Mouse (Mus musculus) embryonic fibroblast, embryonic 13.5 days (primary cell): ENCODE measurements around the gene Adrb1.

Source experiments
- CTCF ChIP-seq: IDR thresholded peaks from 2 replicates; pipeline ENCODE4 v1.5.1; 2011; ENCODE audit warnings: mild to moderate bottlenecking, control low read depth, low read length, moderate library complexity, borderline replicate concordance; ENCODE audit not compliant: insufficient read depth
- POLR2A ChIP-seq: IDR thresholded peaks from 2 replicates; pipeline ENCODE4 v1.6.1; 2011; ENCODE audit warnings: low read depth, mild to moderate bottlenecking, control low read depth, low read length, moderate library complexity

DNA sequence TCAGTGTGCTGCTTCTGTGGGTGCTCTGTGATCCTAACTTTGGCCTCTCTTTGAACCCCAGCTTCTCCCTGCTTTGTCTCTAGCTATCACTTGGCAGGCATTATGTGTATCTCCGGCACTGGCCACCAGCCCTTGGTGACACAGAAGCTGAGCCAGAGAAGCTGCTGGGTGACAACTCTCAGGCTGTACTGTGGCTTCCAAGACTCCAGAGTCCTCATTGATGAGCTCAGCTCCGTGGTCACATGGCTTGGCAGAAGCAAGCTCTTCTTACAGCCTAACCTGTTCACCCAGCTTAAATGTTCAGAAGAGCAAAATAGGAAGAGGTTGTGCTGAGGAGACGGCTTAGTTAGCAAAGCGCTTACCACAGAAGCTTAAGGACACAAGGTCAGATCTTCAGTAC, 45.5 kb upstream of the Adrb1 start:
- TF ChIP-seq CTCF (no peak), POLR2A (no peak)
